Mouse (Mus musculus) forebrain, embryonic 16.5 days (tissue): ENCODE results near the gene Phldb2. TPM values are rescaled to one million over a fixed set of nuclear protein-coding genes. Genes with fewer than 3 reads are reported as not detected.

ENCODE experiments used
- ATAC-seq: fragments of 200-750 bp; cut with Nextera tagmentation; 2 replicates; pipeline ENCODE4 v1.8.0; 2017; ENCODE audit warnings: mild to moderate bottlenecking, moderate library complexity
- H3K27ac ChIP-seq: fragments of 300-500 bp; sonication (generic); 2 replicates; pipeline ENCODE4 v1.5.1; 2014; ENCODE audit warnings: low read length, control low read depth
- H3K27me3 ChIP-seq: fragments of 300-500 bp; sonication (generic); replicated peaks from 2 replicates; pipeline ENCODE4 v1.6.1; 2014; ENCODE audit warnings: low read length; ENCODE audit not compliant: control insufficient read depth, insufficient read depth
- H3K36me3 ChIP-seq: fragments of 300-500 bp; sonication (generic); 2 replicates; pipeline ENCODE4 v1.6.1; 2014; ENCODE audit not compliant: control insufficient read depth, insufficient read depth
- H3K4me1 ChIP-seq: fragments of 300-500 bp; sonication (generic); replicated peaks from 2 replicates; pipeline ENCODE4 v1.6.1; 2014; ENCODE audit warnings: low read length; ENCODE audit not compliant: control insufficient read depth, insufficient read depth
- H3K4me2 ChIP-seq: fragments of 300-500 bp; sonication (generic); 2 replicates; pipeline ENCODE4 v1.6.1; 2014; ENCODE audit warnings: mild to moderate bottlenecking, low read length, control low read depth
- H3K4me3 ChIP-seq: fragments of 300-500 bp; sonication (generic); replicated peaks from 2 replicates; pipeline ENCODE4 v1.5.1; 2014; ENCODE audit warnings: mild to moderate bottlenecking, low read length, control low read depth
- H3K9ac ChIP-seq: fragments of 300-500 bp; sonication (generic); replicated peaks from 2 replicates; pipeline ENCODE4 v1.6.1; 2014; ENCODE audit warnings: low read depth, low read length, control low read depth
- H3K9me3 ChIP-seq: fragments of 300-500 bp; sonication (generic); 2 replicates; pipeline ENCODE4 v1.6.1; 2016; ENCODE audit warnings: low read length; ENCODE audit not compliant: control insufficient read depth
- WGBS: fragments of 180-500 bp; shearing (Covaris S2); extraction: QIAGEN DNeasy Blood & Tissue Kit; methylation state at CpG from one replicate; pipeline ENCODE4 v1.1.7; 2014; 5-methylcytosine and 5-hydroxymethylcytosine counted together
- polyA plus RNA-seq: library from polyadenylated mRNA; unstranded; fragments of >200 nt; fragmentation: Nextera tagmentation; extraction: Ambion mirVana; gene quantifications from 2 replicates; pipeline ENCODE4 v1.2.1, GENCODE M21; 2015

Phldb2 gene
- polyA plus RNA-seq, 1 experiment from 2014 or later: 7.1 TPM

DNA sequence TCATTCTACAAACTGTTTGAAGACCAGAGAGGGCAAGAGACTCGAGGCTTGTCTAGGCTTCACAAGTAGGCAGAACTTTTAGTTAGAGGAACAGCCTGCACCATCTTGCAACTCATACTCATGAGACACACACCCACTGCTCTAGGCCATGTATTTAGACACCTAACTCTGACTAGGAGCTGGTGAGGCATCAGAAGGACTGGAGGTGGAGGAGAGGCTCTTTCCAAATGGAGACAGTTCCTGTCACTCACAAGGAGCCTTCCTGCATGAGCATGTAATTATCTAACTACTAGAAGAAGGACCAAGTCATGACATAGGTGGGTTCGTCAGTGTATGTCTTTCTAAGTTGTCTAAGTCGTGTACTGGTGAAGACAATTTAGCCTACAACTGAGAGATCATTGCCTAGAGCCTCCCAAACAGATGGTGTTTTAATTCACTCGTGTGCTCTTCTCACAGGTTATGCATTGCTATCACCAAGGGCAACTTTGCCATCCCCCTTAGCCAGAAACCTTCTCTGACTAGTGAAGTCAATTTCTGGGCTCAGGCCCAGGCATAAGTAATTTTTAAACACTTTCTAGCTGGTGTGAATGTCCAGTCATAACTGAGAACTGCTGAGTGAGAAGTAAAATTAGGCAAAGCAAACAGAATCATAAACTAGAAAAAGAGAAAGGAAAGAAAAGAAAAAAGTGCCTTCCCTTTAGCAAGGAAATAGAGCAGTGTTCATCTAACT, 62.8 kb downstream of the Phldb2 start:
- 66% methylated on average over 4 of the region's 4 CpGs for WGBS
- Histone ChIP-seq H3K4me1 (no peaks in the 10 kb centered on the region), H3K9ac (no peak overlapping the region), H3K27me3 (no peaks in the 10 kb centered on the region), H3K36me3 (no peaks in the 10 kb centered on the region), H3K9me3 (no peaks in the 10 kb centered on the region), H3K4me3 (no peak overlapping the region), H3K4me2 (no peak overlapping the region), H3K27ac (no peak overlapping the region)
- ATAC-seq: no peak

GRCm38 (mm10) chr16:45889636-45890035, 63.8 kb downstream of the Phldb2 start:
- 79% methylated on average over 4 of the region's 4 CpGs for WGBS
- no peaks in the 10 kb centered on the region for H3K4me1 ChIP-seq
- H3K27me3 ChIP-seq: no peaks in the 10 kb centered on the region
- H3K4me3 ChIP-seq: no peak overlapping the region
- no peak overlapping the region for H3K27ac ChIP-seq
- H3K36me3 ChIP-seq: no peaks in the 10 kb centered on the region
- H3K9me3 ChIP-seq: no peaks in the 10 kb centered on the region
- ATAC-seq: no peak
- no peak overlapping the region for H3K4me2 ChIP-seq
- no peak overlapping the region for H3K9ac ChIP-seq

DNA sequence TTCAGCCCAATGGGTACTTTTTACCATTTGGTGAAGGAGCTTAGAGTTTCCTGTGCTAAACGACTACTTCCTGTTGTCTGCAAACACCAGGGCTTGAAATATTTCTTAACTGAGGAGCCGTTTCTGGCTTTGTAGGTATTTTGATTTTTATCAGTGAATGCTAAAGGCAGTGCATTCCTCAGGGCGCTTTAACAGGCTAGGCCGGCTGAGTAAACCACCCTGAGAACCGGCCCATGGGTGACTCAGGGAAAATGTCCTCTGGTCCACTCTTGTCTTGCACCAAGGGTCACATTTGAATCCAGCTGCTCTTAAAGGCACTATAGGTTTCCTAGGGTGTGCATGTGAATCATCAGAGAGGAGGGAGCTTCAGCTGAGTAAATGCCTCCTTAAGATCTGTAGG, 66.8 kb downstream of the Phldb2 start:
- H3K27ac ChIP-seq: no peak overlapping the region
- ATAC-seq: no peak
- no peak overlapping the region for H3K9ac ChIP-seq
- no peaks in the 10 kb centered on the region for H3K4me1 ChIP-seq
- WGBS: 89% methylated on average over 5 of the region's 5 CpGs
- H3K27me3 ChIP-seq: no peaks in the 10 kb centered on the region
- H3K36me3 ChIP-seq: no peaks in the 10 kb centered on the region
- no peak overlapping the region for H3K4me3 ChIP-seq
- H3K9me3 ChIP-seq: no peaks in the 10 kb centered on the region
- no peak overlapping the region for H3K4me2 ChIP-seq

DNA sequence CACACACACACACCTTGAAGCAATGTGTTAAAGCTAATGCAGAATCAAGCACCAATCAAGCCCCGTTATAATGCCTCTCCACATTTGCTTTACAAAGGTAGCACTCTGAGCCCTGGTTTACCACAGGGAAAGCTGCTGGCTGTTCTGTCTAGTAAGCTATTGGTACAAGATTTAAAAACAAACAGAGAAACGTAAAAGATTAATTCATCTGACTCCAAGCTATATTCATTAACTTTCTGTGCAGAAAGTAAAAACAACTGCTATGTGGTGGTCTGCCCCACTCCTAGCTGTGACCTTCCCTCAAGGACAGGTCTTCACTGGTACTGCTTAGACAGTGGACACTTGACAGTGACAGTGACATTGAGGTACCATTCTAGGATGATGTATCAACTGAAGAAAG, 69.2 kb downstream of the Phldb2 start:
- Histone ChIP-seq H3K4me1 (no peaks in the 10 kb centered on the region), H3K4me3 (no peak overlapping the region), H3K36me3 (no peaks in the 10 kb centered on the region), H3K4me2 (no peak overlapping the region), H3K9ac (no peak overlapping the region), H3K27ac (no peak overlapping the region), H3K27me3 (no peaks in the 10 kb centered on the region), H3K9me3 (no peaks in the 10 kb centered on the region)
- WGBS: 87% methylated on average over 2 of the region's 2 CpGs
- ATAC-seq: no peak

DNA sequence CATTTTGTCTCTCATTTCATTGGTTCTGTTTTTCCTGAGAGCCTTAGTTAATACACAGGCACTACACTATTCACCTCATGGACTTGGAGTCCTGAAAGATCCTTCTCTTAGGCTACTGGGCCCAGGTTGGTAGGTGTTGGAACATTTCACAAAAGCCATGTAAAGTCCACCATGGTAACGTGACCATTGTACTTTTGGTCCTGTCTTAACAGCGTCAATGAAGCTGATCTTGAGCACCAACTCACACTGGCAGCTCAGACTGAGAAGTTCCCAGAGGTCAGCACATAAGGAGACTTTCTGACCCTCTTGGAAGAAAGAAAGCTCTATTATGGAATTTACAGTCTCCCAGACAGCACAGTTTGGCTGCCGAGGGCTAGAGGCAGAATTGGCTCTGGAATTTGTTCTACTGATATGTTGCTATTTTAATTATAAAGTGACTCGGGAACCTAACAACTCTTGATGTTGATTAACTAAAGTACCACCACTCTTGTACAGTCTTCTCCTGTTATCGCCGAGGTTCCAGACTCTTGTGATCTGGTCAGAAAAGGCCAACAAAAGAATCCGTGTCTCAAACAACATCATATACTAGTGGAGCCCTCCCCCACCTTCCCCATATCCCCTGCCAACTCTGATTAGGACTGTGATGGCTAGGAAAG, 72.1 kb downstream of the Phldb2 start:
- Histone ChIP-seq H3K4me1 (no peaks in the 10 kb centered on the region), H3K9ac (no peak overlapping the region), H3K27me3 (no peaks in the 10 kb centered on the region), H3K36me3 (no peaks in the 10 kb centered on the region), H3K27ac (no peak overlapping the region), H3K4me3 (no peak overlapping the region), H3K9me3 (no peaks in the 10 kb centered on the region), H3K4me2 (no peak overlapping the region)
- ATAC-seq: no peak
- 82% methylated on average over 7 of the region's 7 CpGs for WGBS

- H3K4me2 ChIP-seq: no peak overlapping the region
- no peaks in the 10 kb centered on the region for H3K27me3 ChIP-seq
- H3K9ac ChIP-seq: no peak overlapping the region
- 89% methylated on average over 6 of the region's 6 CpGs for WGBS
- no peaks in the 10 kb centered on the region for H3K36me3 ChIP-seq
- H3K4me1 ChIP-seq: no peaks in the 10 kb centered on the region
- H3K4me3 ChIP-seq: no peak overlapping the region
- no peaks in the 10 kb centered on the region for H3K9me3 ChIP-seq
- ATAC-seq: no peak
- H3K27ac ChIP-seq: no peak overlapping the region
Observed at GRCm38 (mm10) chr16:45880101-45880751, 73.2 kb downstream of the Phldb2 start.

DNA sequence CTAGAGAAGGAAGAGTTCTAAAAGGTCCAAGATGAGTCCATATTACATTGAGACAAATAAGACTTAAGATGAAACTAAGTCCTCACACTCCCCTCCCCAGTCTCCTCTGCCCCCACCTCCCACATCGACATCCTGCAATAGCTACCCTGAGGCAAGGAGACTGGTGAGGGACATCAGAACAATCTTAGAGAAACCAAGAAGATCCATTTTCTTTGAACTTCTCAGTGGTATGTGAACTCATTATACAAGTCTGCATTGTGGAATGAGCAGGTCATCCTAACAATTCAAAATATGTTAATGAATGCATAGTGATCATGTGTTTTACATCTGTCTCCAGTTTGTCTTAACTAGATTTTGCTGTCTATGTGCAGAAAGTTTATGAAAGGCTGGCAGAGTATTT, 75.7 kb downstream of the Phldb2 start:
- no peak overlapping the region for H3K4me3 ChIP-seq
- no peak overlapping the region for H3K4me2 ChIP-seq
- no peak for ATAC-seq
- no peak overlapping the region for H3K9ac ChIP-seq
- no peak overlapping the region for H3K27ac ChIP-seq
- H3K9me3 ChIP-seq: no peaks in the 10 kb centered on the region
- WGBS: 100% methylated on average over 1 of the region's 1 CpGs
- H3K36me3 ChIP-seq: no peaks in the 10 kb centered on the region
- H3K27me3 ChIP-seq: no peaks in the 10 kb centered on the region
- no peaks in the 10 kb centered on the region for H3K4me1 ChIP-seq

GRCm38 (mm10) chr16:45877171-45877570, 76.2 kb downstream of the Phldb2 start:
- Histone ChIP-seq H3K36me3 (no peaks in the 10 kb centered on the region), H3K4me3 (no peak overlapping the region), H3K9ac (no peak overlapping the region), H3K4me1 (no peaks in the 10 kb centered on the region), H3K27me3 (no peaks in the 10 kb centered on the region), H3K4me2 (no peak overlapping the region), H3K27ac (no peak overlapping the region), H3K9me3 (no peaks in the 10 kb centered on the region)
- 80% methylated on average over 5 of the region's 5 CpGs for WGBS
- ATAC-seq: 0 out of 2 replicates have a peak, but pooled peaks have one; percentile 23

DNA sequence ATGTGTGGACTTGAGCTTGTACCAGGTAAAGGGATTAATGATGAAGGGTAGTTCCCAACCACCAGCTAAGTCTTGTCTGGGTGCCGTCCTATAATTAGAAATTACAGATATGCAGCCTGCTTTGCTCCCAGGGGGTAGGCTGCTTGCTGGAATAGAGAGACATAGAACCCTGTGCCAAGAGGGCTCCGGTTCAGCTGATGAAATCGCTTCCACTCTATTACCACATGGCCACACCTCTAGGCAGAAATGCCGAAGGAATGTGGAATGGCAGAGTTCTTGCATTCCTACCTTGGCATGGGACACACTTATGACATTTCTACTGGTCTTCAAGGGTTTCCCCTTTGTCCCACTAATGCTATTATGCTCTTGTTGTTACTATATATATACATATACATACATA, 80.0 kb downstream of the Phldb2 start:
- Histone ChIP-seq H3K4me1 (no peaks in the 10 kb centered on the region), H3K9ac (no peak overlapping the region), H3K27ac (no peak overlapping the region), H3K4me3 (no peak overlapping the region), H3K36me3 (no peaks in the 10 kb centered on the region), H3K9me3 (no peaks in the 10 kb centered on the region), H3K4me2 (no peak overlapping the region), H3K27me3 (no peaks in the 10 kb centered on the region)
- 80% methylated on average over 4 of the region's 4 CpGs for WGBS
- ATAC-seq: no peak
